Mouse (Mus musculus): ENCODE results near the gene Gpr1.

DNA sequence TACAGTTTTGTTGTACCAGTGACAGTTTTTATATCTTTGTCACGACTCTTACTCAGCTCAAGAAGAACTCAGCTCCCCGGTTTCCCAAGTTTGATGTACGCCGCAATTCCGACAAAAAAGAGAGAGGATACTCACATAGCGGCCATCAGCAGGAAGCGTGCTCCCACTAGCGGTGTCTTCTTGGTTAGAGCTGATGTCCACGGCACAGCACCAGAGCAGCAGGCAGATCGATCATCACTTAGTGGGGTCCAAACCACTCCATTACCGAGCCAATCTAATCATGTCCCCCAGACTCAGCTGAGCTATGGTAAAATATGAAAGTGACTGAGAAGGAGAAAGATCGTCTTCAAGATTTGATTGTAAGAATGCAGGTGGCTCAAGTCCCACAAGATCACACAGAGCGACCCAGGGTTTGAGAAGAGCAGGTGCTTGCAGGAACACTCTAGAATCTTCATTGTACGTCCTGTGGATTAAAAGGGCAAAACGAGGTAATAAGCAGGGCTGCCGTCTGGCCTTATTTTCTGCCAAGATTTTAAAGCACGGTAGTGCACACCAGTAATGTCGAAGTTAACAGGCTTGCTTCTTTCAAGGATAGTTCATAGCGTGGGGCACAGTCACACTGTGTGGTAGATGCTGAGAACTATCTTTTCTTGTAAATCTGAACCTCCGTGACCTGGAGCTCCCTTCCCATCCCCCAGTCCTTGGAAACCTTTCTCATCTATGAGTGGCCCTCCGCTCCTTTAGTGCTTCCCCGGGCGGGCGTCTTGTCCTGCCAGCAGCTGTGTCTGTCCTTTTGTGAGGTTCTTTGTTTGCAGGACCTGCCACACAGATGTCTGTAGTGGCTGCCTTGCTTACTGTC is 38.2 kb upstream of the Gpr1 start:
- TF ChIP-seq POLR2A (IDR thresholded peaks at IDR 0.05; ENCODE audit: borderline replicate concordance, extremely low read depth, low read depth, low read length) (no peak), CTCF (IDR thresholded peaks at IDR 0.05; ENCODE audit: insufficient read depth, low read length) (no peak)

Measured in lung, adult 2 months (tissue).